8 mouse cellular contexts compared by ENCODE assay signal in the genomic region with DNA sequence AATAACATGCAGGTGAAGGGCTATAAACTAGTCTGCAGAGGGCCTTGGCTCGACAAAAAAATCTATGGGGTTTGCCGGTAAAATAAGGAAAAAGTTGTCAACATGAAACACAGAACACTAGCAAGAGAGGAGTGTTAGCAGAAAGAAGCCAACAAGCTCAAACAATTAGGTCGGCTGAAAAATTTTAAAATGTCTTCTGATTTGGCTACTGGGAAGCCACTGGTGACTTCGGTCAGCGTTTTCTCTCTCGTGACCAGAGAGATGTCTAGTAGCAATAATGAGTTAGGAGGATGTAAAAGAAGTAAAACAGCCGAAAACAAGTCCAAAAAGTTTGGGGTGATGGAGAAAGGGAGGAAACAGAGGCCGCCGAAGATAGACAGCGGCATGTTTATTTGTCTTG. TPM values are rescaled to one million over a fixed set of nuclear protein-coding genes. Genes with fewer than 3 reads are reported as not detected.
DNase-seq lines count a peak whose midpoint lies in the region; ATAC-seq and TF ChIP-seq lines count a peak whose summit lies in the region.

No protein-coding gene starts in this region.

- no peak for ATAC-seq in kidney, embryonic 16.5 days (ENCODE audit: low FRiP score, low TSS enrichment)
- ATAC-seq in hindbrain, embryonic 14.5 days (ENCODE audit: low FRiP score) = no peak
- ATAC-seq in midbrain, embryonic 14.5 days (ENCODE audit: low FRiP score, low TSS enrichment) = no peak

- peak overlapping the region; percentile 97 for H3K4me3 ChIP-seq in kidney, embryonic 16.5 days (ENCODE audit: low read length)
- H3K4me3 ChIP-seq in cortical plate, adult 2 months (ENCODE audit: insufficient read depth, low read length) = peak overlapping the region; percentile 59
- peak overlapping the region; percentile 73 for H3K4me3 ChIP-seq in hindbrain, embryonic 14.5 days (replicated peaks; ENCODE audit: low read length)
- H3K4me3 ChIP-seq in midbrain, embryonic 14.5 days (replicated peaks; ENCODE audit: low read depth, low read length) = peak overlapping the region; percentile 55

- no peak for DNase-seq in kidney, postnatal 25 days
- no peak for DNase-seq in hindbrain, embryonic 14.5 days (ENCODE audit: low spot score)
- DNase-seq in midbrain, embryonic 14.5 days = no peak
- DNase-seq in spleen, postnatal 10 days (ENCODE audit: low spot score in 2 of 2) = no peak
- no peak for DNase-seq in layer of hippocampus, adult 9-11 months
- no peak for DNase-seq in cerebellum, adult 11 months

- no peaks in the 10 kb centered on the region for H3K36me3 ChIP-seq in kidney, embryonic 16.5 days (ENCODE audit: insufficient read depth, low read length)
- no peaks in the 10 kb centered on the region for H3K36me3 ChIP-seq in hindbrain, embryonic 14.5 days (replicated peaks; ENCODE audit: control insufficient read depth, insufficient read depth)
- H3K36me3 ChIP-seq in midbrain, embryonic 14.5 days (ENCODE audit: control insufficient read depth, insufficient read depth, low read length) = no peaks in the 10 kb centered on the region

- peak overlapping the region; percentile 80 for H3K27ac ChIP-seq in kidney, embryonic 16.5 days (ENCODE audit: low read length)
- H3K27ac ChIP-seq in cortical plate, adult 2 months (ENCODE audit: insufficient read depth, low read length) = no peak overlapping the region
- H3K27ac ChIP-seq in hindbrain, embryonic 14.5 days = no peak overlapping the region
- H3K27ac ChIP-seq in midbrain, embryonic 14.5 days (replicated peaks; ENCODE audit: low read depth, low read length) = no peak overlapping the region; the same call in 1 of the 2 replicates

- H3K4me1 ChIP-seq in kidney, embryonic 16.5 days (ENCODE audit: insufficient read depth, low read length) = peaks cover 35% of the 10 kb centered on the region
- H3K4me1 ChIP-seq in cortical plate, adult 2 months (ENCODE audit: control insufficient read depth, insufficient read depth, low read length) = peaks cover 2% of the 10 kb centered on the region; the same call in 1 of the 2 replicates
- peaks cover 7% of the 10 kb centered on the region for H3K4me1 ChIP-seq in hindbrain, embryonic 14.5 days (replicated peaks; ENCODE audit: control insufficient read depth, insufficient read depth, low read length)
- H3K4me1 ChIP-seq in midbrain, embryonic 14.5 days (ENCODE audit: control insufficient read depth, insufficient read depth, low read length) = 0 out of 2 replicates have a peak, but pooled peaks cover 6% of the 10 kb centered on the region

- H3K9ac ChIP-seq in kidney, embryonic 16.5 days (replicated peaks; ENCODE audit: low read length) = peak overlapping the region; percentile 87
- peak overlapping the region; percentile 58 for H3K9ac ChIP-seq in hindbrain, embryonic 14.5 days
- peak overlapping the region; percentile 55 for H3K9ac ChIP-seq in midbrain, embryonic 14.5 days (replicated peaks; ENCODE audit: low read length)

- TF ChIP-seq CTCF in cortical plate, adult 2 months (IDR thresholded peaks at IDR 0.05; ENCODE audit: extremely low read depth, insufficient read depth, low read length) = no peak

- peak overlapping the region; percentile 82 for H3K4me2 ChIP-seq in kidney, embryonic 16.5 days (replicated peaks; ENCODE audit: low read depth, low read length)
- peak overlapping the region; percentile 62 for H3K4me2 ChIP-seq in hindbrain, embryonic 14.5 days (replicated peaks)
- H3K4me2 ChIP-seq in midbrain, embryonic 14.5 days (ENCODE audit: low read length) = peak overlapping the region; percentile 86

- no peaks in the 10 kb centered on the region for H3K9me3 ChIP-seq in kidney, embryonic 16.5 days (ENCODE audit: low read length)
- no peaks in the 10 kb centered on the region for H3K9me3 ChIP-seq in hindbrain, embryonic 14.5 days (ENCODE audit: control insufficient read depth, low read length)
- no peaks in the 10 kb centered on the region for H3K9me3 ChIP-seq in midbrain, embryonic 14.5 days (ENCODE audit: control insufficient read depth, low read length)

- under 1% methylated on average over 10 of the region's 10 CpGs for WGBS in kidney, embryonic 16.5 days
- 2% methylated on average over 10 of the region's 10 CpGs for WGBS in hindbrain, embryonic 14.5 days
- under 1% methylated on average over 10 of the region's 10 CpGs for WGBS in midbrain, embryonic 14.5 days

- no peak for TF ChIP-seq POLR2A in cortical plate, adult 2 months (IDR thresholded peaks at IDR 0.05; ENCODE audit: extremely low read depth, insufficient read depth, low read length)

- no peaks in the 10 kb centered on the region for H3K27me3 ChIP-seq in kidney, embryonic 16.5 days (ENCODE audit: insufficient read depth, low read length)
- H3K27me3 ChIP-seq in hindbrain, embryonic 14.5 days (ENCODE audit: control insufficient read depth, insufficient read depth, low read length) = no peaks in the 10 kb centered on the region
- H3K27me3 ChIP-seq in midbrain, embryonic 14.5 days (ENCODE audit: control insufficient read depth, insufficient read depth, low read length) = no peaks in the 10 kb centered on the region

RNA-seq across cellular contexts. Expression of gene Rpa1, which starts 0.5 kb away (rescaled TPM):
- polyA plus RNA-seq in kidney, embryonic 16.5 days (2015; fragmentation: Nextera tagmentation; extraction: Ambion mirVana) = 119 and 129 TPM in 2 replicates
- 31.6 and 36.1 TPM in 2 replicates for polyA plus RNA-seq in cortical plate, adult 2 months (2012; rRNA removed)
- polyA plus RNA-seq in hindbrain, embryonic 14.5 days (2014; fragmentation: Nextera tagmentation; extraction: Ambion mirVana) = 48.0 and 51.1 TPM in 2 replicates
- 48.3 and 50.0 TPM in 2 replicates for polyA plus RNA-seq in midbrain, embryonic 14.5 days (2014; fragmentation: Nextera tagmentation; extraction: Ambion mirVana)

RNA-seq across cellular contexts. Expression of gene Smyd4, which starts 0.6 kb away (rescaled TPM):
- polyA plus RNA-seq in kidney, embryonic 16.5 days (2015; fragmentation: Nextera tagmentation; extraction: Ambion mirVana) = 14.9 and 15.3 TPM in 2 replicates
- polyA plus RNA-seq in cortical plate, adult 2 months (2012; rRNA removed) = 9.5 and 10.0 TPM in 2 replicates
- 12.0 and 13.2 TPM in 2 replicates for polyA plus RNA-seq in hindbrain, embryonic 14.5 days (2014; fragmentation: Nextera tagmentation; extraction: Ambion mirVana)
- polyA plus RNA-seq in midbrain, embryonic 14.5 days (2014; fragmentation: Nextera tagmentation; extraction: Ambion mirVana) = 9.5 and 12.0 TPM in 2 replicates
